Comparison of ENCODE assay signal across 8 mouse cellular contexts in the genomic region with DNA sequence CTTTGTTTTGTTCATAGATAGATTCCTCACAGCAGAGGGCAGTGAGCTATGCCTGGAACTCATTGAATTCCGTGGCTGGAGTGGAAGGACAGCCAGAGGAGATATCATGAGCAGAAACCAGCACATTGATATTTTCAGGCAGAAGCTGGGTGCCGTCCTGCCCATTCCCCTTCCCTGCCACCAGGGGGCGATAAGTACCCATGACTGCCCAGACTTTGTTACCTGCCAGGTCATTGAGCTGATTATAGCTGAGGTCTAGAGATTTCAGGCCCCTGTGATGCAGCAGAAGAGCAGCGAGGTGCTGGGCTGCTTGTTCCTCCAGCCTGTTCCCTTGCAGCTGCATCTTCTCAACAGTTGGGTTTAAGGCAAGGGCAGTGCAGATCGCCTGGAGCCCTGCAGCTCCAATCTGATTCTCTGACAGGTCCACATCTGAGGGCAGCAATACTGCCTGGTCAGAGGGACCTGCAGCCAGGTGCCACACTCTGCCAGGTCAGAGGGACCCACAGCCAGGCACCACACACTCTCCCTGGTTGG. TPM values are rescaled to one million over a fixed set of nuclear protein-coding genes. Genes with fewer than 3 reads are reported as not detected.
DNase-seq lines count a peak whose midpoint lies in the region; ATAC-seq and TF ChIP-seq lines count a peak whose summit lies in the region.

No protein-coding gene starts in this region.

- no peaks in the 10 kb centered on the region for H3K36me3 ChIP-seq in limb, embryonic 10.5 days
- no peaks in the 10 kb centered on the region for H3K36me3 ChIP-seq in midbrain, embryonic 11.5 days (ENCODE audit: control insufficient read depth, insufficient read depth, low read length)
- H3K36me3 ChIP-seq in small intestine, adult 2 months (ENCODE audit: control insufficient read depth, insufficient read depth, low read length), result no peaks in the 10 kb centered on the region

- 2% methylated on average over 5 of the region's 5 CpGs for WGBS in limb, embryonic 10.5 days
- WGBS in midbrain, embryonic 11.5 days, result 2% methylated on average over 5 of the region's 5 CpGs
- 4% methylated on average over 5 of the region's 5 CpGs for WGBS in small intestine, adult 2 months

- 0 out of 2 replicates have a peak overlapping the region, but pooled peaks have one; percentile 30 for H3K4me3 ChIP-seq in limb, embryonic 10.5 days
- H3K4me3 ChIP-seq in midbrain, embryonic 11.5 days (ENCODE audit: low read depth, low read length), result no peak overlapping the region
- H3K4me3 ChIP-seq in small intestine, adult 2 months (ENCODE audit: low read depth, low read length), result no peak overlapping the region

- TF ChIP-seq CTCF in small intestine, adult 2 months (IDR thresholded peaks at IDR 0.05; ENCODE audit: extremely low read depth, insufficient read length, insufficient replicate concordance, low read depth, low read length), result peak; percentile 97; the same call in 1 of the 2 replicates

- intact Hi-C loops in gastrocnemius, postnatal 36 days (cut with DNase I), result no loop called here

- H3K27me3 ChIP-seq in limb, embryonic 10.5 days (ENCODE audit: low read depth, poor library complexity, severe bottlenecking), result peaks cover 44% of the 10 kb centered on the region
- 0 out of 2 replicates have a peak, but pooled peaks cover 3% of the 10 kb centered on the region for H3K27me3 ChIP-seq in midbrain, embryonic 11.5 days (ENCODE audit: control insufficient read depth, insufficient read depth, low read length)
- no peaks in the 10 kb centered on the region for H3K27me3 ChIP-seq in small intestine, adult 2 months (ENCODE audit: control insufficient read depth, insufficient read depth, low read length)

- H3K4me2 ChIP-seq in midbrain, embryonic 11.5 days, result peak overlapping the region; percentile 35

- peaks cover 59% of the 10 kb centered on the region for H3K4me1 ChIP-seq in limb, embryonic 10.5 days
- H3K4me1 ChIP-seq in midbrain, embryonic 11.5 days (ENCODE audit: control insufficient read depth, insufficient read depth, low read length), result peaks cover 42% of the 10 kb centered on the region
- H3K4me1 ChIP-seq in small intestine, adult 2 months (ENCODE audit: control insufficient read depth, insufficient read depth, insufficient read length, low read length), result peaks cover 12% of the 10 kb centered on the region

- H3K27ac ChIP-seq in limb, embryonic 10.5 days, result peak overlapping the region; percentile 78; the same call in 1 of the 2 replicates
- no peak overlapping the region for H3K27ac ChIP-seq in midbrain, embryonic 11.5 days (ENCODE audit: low read depth, low read length)
- H3K27ac ChIP-seq in small intestine, adult 2 months (ENCODE audit: insufficient read depth, low read depth, low read length), result no peak overlapping the region

- no peak for TF ChIP-seq POLR2A in small intestine, adult 2 months (IDR thresholded peaks at IDR 0.05; ENCODE audit: low read depth, low read length)

- peak overlapping the region; percentile 53; the same call in 1 of the 2 replicates for H3K9ac ChIP-seq in midbrain, embryonic 11.5 days (ENCODE audit: low read length)

- DNase-seq in urinary bladder, adult 18-20 months (ENCODE audit: low spot score in 2 of 2), result peak; percentile 43 to 65
- DNase-seq in urinary bladder, postnatal 10 days (ENCODE audit: low spot score), result no peak
- peak; percentile 83 for DNase-seq in embryo, embryonic 10 days (ENCODE audit: low spot score)
- DNase-seq in gastrocnemius, postnatal 36 days, result peak; percentile 43 to 49
- DNase-seq in kidney, adult 11 months, result peak; percentile 49
- peak; percentile 84 for DNase-seq in limb, embryonic 10.5 days (ENCODE audit: low spot score)
- DNase-seq in midbrain, embryonic 11.5 days (ENCODE audit: low spot score, missing footprints), result peak; percentile 92

- H3K9me3 ChIP-seq in limb, embryonic 10.5 days (replicated peaks), result no peaks in the 10 kb centered on the region
- no peaks in the 10 kb centered on the region for H3K9me3 ChIP-seq in midbrain, embryonic 11.5 days (ENCODE audit: control insufficient read depth, low read length)

- peak; percentile 14; the same call in 1 of the 2 replicates for ATAC-seq in midbrain, embryonic 11.5 days (ENCODE audit: low FRiP score)

RNA-seq across cellular contexts. Expression of gene Lrrc74b, which starts 3.0 kb away (rescaled TPM):
- 1 to 10 TPM; 1.0 to 1.6 TPM for total RNA-seq in gastrocnemius, postnatal 36 days (2021)
- not detected in 2 replicates for polyA plus RNA-seq in limb, embryonic 10.5 days (2016; fragmentation: Nextera tagmentation; extraction: Ambion mirVana)
- polyA plus RNA-seq in midbrain, embryonic 11.5 days (2014; fragmentation: Nextera tagmentation; extraction: Ambion mirVana), result 0.14 and 0.23 TPM in 2 replicates
- polyA plus RNA-seq in small intestine, adult 2 months (2012; rRNA removed), result 0.23 TPM in 1 of 2 replicates, not detected in the other

RNA-seq across cellular contexts. Expression of gene P2rx6, which starts 3.7 kb away (rescaled TPM):
- 1 to 10 TPM; 8.0 to 9.3 TPM for total RNA-seq in gastrocnemius, postnatal 36 days (2021)
- 0.08 TPM in 1 of 2 replicates, not detected in the other for polyA plus RNA-seq in limb, embryonic 10.5 days (2016; fragmentation: Nextera tagmentation; extraction: Ambion mirVana)
- polyA plus RNA-seq in midbrain, embryonic 11.5 days (2014; fragmentation: Nextera tagmentation; extraction: Ambion mirVana), result 0.41 and 0.86 TPM in 2 replicates
- 0.84 and 1.4 TPM in 2 replicates for polyA plus RNA-seq in small intestine, adult 2 months (2012; rRNA removed)

RNA-seq across cellular contexts. Expression of gene Slc7a4, which starts 25.0 kb away (rescaled TPM):
- under 1 TPM in 1 of 2 experiments, not detected in 1; 0.12 TPM for total RNA-seq in gastrocnemius, postnatal 36 days (2021)
- polyA plus RNA-seq in limb, embryonic 10.5 days (2016; fragmentation: Nextera tagmentation; extraction: Ambion mirVana), result 0.44 and 0.81 TPM in 2 replicates
- 1.5 and 2.0 TPM in 2 replicates for polyA plus RNA-seq in midbrain, embryonic 11.5 days (2014; fragmentation: Nextera tagmentation; extraction: Ambion mirVana)
- 13.5 and 13.7 TPM in 2 replicates for polyA plus RNA-seq in small intestine, adult 2 months (2012; rRNA removed)

RNA-seq across cellular contexts. Expression of gene Thap7, which starts 27.1 kb away (rescaled TPM):
- 10 to 100 TPM; 12.8 to 14.4 TPM for total RNA-seq in gastrocnemius, postnatal 36 days (2021)
- 47.8 and 58.9 TPM in 2 replicates for polyA plus RNA-seq in limb, embryonic 10.5 days (2016; fragmentation: Nextera tagmentation; extraction: Ambion mirVana)
- 46.7 and 47.1 TPM in 2 replicates for polyA plus RNA-seq in midbrain, embryonic 11.5 days (2014; fragmentation: Nextera tagmentation; extraction: Ambion mirVana)
- polyA plus RNA-seq in small intestine, adult 2 months (2012; rRNA removed), result 43.1 and 88.8 TPM in 2 replicates

RNA-seq across cellular contexts. Expression of gene Lztr1, which starts 49.5 kb away (rescaled TPM):
- total RNA-seq in gastrocnemius, postnatal 36 days (2021), result 10 to 100 TPM; 18.8 to 23.2 TPM
- 78.2 and 89.8 TPM in 2 replicates for polyA plus RNA-seq in limb, embryonic 10.5 days (2016; fragmentation: Nextera tagmentation; extraction: Ambion mirVana)
- polyA plus RNA-seq in midbrain, embryonic 11.5 days (2014; fragmentation: Nextera tagmentation; extraction: Ambion mirVana), result 70.5 and 77.2 TPM in 2 replicates
- 130 and 197 TPM in 2 replicates for polyA plus RNA-seq in small intestine, adult 2 months (2012; rRNA removed)
